Mouse (Mus musculus) B cell, adult 2 months (primary cell): ENCODE data around the gene Mcfd2.

Experiments used
- DNase-seq, 2 experiments: peaks; one replicate each; pipeline ENCODE4 v3.0.0; 2022

Mcfd2 gene

GRCm38 (mm10) chr17:87236725-87237650 lies 28.7 kb downstream of the Mcfd2 start:
- no peak for DNase-seq

- no peak for DNase-seq
Measured at GRCm38 (mm10) chr17:87235019-87235418, 30.7 kb downstream of the Mcfd2 start.

- DNase-seq = no peak
Measured at GRCm38 (mm10) chr17:87227878-87228277, 37.9 kb downstream of the Mcfd2 start.

GRCm38 (mm10) chr17:87226079-87226640 lies 39.6 kb downstream of the Mcfd2 start:
- DNase-seq = no peak

- no peak for DNase-seq
Measured at GRCm38 (mm10) chr17:87225384-87225783, 40.4 kb downstream of the Mcfd2 start.

GRCm38 (mm10) chr17:87224461-87224860 lies 41.3 kb downstream of the Mcfd2 start:
- no peak for DNase-seq

GRCm38 (mm10) chr17:87219456-87219855 lies 46.3 kb downstream of the Mcfd2 start:
- no peak for DNase-seq

GRCm38 (mm10) chr17:87214523-87214922 lies 51.2 kb downstream of the Mcfd2 start:
- no peak for DNase-seq

- no peak for DNase-seq
Measured at GRCm38 (mm10) chr17:87210525-87210924, 55.2 kb downstream of the Mcfd2 start.

GRCm38 (mm10) chr17:87206885-87207284 lies 58.9 kb downstream of the Mcfd2 start:
- DNase-seq = no peak
